Mouse (Mus musculus): ENCODE results near the gene Ddc.
A peak's percentile ranks its signal among the peaks of the same experiment; 100 is the strongest.

The Ddc gene

DNA sequence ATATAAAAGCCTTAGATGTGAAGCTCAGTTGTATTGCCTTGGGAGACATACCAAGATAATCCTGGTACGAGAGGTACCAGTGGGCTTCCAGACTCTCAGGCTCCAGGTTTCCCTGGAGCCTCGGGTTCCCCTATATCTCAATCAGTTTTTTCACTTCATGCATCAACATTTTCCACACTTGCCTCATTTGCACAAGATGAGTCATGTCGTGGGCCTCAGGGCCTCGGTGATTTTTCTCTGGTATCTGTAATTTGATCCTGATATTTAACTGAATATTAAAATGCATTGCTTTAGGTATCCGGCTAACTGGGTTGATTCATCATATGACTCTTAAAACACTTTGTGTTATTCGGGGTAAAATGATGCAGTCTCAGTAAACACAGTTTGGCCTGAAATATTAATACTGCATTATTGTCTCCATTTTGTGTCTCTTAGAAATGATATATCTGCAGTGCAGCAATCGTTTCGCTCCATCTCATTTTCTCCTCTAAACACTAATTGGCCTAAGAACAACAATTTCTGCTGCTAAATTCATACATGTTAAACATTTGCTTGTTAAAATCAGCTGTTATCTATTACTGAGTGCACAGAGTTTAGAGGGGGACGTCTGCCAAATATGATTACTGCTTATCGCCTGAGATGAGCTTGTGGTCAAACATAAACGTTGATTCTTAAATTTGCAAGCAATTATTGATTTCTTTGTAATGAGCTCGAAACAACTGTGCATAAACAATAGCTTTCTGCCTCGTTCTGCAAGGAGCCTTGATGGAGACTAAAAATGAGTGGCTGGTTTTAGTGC lies 48.2 kb downstream of the Ddc start:
- DNase-seq (ENCODE audit: low read depth, low spot score), result no peak

DNA sequence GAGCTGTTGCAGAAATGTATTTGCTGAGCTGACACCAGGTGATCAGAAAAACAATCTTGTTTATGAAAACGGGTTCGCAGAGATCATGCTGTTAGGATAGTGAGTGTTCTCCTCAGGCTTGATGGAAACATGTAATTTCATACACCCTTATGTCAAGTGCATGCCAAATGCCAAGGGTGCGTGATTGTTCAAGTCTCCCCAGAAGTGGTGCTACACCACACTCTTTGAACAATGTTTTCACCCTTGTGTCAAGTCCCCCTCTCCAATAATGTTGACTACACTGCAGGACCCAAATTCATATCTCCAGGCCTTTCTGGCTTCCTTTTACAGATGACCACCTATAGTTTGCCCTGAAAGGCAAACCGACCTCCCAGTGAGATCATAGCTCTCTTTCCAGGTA lies 49.5 kb downstream of the Ddc start:
- no peak for DNase-seq (ENCODE audit: low read depth, low spot score)

DNA sequence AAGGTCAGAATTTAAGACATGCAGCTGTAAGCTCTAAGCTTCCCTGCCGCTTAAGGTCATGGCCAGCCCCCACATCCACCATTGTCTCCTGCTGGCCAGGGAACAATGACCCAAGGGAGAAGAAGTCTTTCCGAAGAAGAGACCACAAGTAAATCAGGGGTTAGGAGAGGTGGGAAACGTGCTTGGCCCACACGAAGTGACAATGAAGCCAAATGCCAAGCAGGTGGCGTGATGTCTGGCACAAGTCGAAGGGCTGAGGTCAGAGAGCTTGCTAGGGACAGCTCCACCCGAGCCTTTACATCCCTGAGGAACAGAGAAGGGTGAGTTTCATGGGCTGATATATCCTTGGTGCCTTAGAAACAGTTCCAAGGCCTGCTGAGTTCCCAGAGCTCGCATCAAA lies 52.9 kb downstream of the Ddc start:
- no peak for DNase-seq (ENCODE audit: low read depth, low spot score)

DNA sequence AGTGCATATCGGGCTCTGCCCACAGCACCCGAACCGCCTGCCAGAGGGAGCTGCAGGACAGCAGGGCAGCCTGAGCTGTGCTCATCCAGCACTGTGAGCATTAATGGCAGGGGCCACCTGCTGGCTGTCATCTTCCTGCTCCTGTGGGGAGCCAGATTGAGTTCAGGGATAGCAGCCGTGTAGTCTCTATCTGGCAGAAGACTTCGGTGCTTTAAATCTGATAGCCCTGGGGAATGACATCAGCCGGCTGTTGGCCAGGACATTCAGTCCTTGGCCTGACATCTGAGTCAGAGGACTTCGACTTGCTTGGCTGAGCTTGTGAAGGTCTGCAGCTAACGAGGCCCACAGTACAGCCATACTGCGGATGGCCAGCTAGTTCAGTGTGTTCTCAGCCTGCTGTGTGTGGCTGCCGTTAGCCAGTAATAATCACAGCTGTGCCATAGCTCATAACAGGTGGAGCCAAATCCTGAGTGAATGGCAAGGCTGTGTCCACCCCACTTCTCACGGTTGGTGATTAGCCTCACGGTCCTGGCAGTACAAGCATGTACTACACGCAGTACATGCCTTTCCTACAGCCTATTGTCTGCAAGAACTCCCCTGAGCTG lies 53.5 kb downstream of the Ddc start:
- DNase-seq (ENCODE audit: low read depth, low spot score), result peak; percentile 50

DNA sequence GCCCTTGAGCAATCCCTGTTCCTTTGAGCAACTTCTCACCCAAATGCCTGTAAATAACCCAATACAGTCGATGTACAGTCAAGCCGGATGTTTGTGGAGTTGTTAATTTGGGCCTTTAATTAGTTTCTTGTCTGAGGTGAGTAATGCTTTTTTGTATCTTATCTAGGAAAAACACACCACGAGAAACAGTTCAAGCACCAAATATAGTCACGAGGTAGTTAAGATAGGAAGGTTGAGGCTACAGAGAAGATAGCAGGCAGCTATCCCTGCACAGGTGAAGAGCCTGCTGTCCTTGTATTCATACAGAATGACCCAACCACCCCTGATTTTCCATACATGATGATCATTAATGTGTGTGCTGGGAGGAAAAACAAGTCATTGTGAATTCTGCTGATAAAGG lies 56.4 kb downstream of the Ddc start:
- no peak for DNase-seq (ENCODE audit: low read depth, low spot score)

DNA sequence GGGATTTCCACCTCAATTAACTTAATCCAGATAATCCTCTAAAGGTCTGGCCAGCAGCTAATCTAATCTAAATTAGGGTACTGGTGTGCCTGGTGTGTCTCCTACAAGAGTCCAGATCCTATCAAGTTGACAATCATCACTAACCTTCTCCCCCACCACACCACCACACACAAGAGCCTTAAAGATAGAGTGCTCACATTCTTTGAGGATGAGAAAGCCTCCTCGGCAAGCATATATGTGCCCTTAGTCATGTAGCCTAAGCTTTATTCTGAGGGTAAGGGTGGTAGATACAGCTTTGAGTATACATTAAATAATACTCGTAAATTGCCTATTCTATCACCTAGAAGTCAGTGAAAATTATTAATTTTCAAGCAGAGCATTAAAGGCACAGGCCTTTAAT lies 57.2 kb downstream of the Ddc start:
- DNase-seq (ENCODE audit: low read depth, low spot score), result no peak

DNA sequence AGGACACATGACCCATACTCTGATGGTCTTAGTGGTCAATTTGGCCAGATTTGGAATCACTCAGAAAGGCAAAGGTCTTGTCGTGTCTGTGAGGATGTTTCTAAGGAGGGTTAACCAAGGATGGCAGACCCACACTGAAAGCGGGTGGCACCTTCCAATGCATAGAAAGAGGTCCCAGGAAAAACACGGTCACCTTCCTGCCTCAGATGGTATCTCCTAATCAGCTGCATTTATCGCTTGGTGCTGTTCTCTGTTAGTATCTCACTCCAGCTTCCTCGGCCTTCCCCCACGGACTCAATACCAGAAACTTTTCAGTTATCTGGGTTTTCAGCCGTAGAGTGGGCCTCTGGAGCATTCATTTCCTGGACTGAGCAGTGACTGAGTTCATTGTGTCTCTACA lies 58.1 kb downstream of the Ddc start:
- DNase-seq (ENCODE audit: low read depth, low spot score), result no peak

DNA sequence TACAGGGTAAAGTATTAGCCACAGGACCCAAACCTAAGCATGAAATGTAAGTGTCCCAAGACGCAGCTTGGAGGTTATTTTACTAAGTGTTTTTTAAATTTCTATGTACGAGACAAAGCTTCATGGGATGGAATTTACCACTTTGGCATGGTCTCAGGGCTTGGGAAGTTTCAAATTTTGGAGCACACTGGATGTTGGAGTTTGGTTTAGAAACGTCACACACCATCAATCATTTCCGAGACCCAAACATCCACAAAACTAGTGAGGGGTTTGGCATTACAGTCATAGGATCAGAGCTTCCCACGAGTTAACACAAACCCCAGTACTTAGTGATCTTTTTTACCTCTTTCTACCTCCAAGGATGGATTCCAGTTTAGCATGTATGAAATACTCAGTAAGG lies 60.6 kb downstream of the Ddc start:
- DNase-seq (ENCODE audit: low read depth, low spot score), result no peak

DNA sequence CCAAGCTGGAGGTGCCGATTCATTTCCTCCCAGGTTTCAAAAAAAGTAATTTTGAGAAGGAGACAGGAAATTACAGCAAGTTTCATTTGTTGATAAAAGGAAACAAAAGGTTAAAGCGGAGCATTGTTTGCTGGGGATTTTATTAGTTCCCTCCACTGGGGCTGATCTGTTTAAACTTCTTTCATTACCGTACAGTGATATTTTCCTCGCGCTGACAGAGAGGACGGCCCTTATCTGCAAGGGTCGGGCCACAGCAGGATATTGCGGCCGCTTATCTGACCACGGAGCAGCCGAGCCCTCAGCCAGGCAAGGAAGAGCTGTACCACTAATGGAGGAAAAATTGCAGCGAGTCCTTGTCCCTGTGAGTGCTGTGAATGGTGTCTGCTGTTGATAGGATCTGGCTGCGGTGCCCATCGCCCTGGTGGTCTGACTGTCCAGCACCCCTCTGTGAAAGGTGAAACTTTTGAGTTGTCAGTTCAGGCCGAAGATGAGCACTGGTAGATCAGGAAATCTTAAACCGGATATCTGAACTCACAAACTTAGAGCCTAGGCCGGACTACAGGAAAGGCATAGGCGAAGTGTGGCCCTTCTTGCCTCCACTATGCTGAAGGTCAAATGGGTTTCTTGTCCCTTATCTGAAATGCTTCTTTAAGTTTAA lies 61.1 kb downstream of the Ddc start:
- no peak for DNase-seq (ENCODE audit: low read depth, low spot score)

DNA sequence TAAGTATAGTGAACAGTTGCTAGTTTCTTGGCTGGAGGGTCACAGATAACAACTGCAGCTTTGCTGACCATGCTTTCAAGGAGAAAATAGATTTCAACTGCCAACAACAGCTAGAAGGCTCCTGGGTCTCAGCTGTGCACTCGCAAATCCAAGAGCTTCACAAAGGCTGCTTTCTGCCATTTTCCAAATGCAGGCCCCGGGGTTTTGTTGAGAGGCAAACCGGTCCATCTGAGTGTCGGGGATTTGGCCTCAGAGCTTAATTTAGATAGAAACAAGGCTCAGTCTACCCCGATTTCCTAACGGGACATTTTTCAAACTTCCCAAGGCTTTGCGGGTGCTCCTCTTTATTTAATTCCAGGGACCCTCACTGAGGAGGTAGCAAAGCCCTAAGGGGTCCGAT lies 61.7 kb downstream of the Ddc start:
- DNase-seq (ENCODE audit: low read depth, low spot score), result no peak

DNA sequence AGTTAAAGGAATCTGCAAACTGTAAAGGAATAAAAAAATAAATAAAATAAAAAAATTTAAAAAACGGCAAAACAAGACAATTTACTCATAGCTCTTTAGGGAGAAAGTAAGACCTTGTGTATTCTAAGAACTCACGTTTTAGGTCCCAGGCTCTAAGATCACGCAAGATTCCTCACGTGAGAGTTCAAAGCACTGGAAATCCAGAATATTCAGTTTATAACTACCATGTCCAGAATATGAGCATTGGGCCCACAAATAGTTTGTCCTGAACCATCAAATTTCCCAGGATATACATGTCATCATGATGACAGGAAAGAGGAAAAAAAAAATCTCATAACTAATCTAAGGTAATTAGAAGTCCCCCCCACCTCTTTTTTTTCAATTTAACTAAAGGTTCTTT lies 62.2 kb downstream of the Ddc start:
- no peak for DNase-seq (ENCODE audit: low read depth, low spot score)

DNA sequence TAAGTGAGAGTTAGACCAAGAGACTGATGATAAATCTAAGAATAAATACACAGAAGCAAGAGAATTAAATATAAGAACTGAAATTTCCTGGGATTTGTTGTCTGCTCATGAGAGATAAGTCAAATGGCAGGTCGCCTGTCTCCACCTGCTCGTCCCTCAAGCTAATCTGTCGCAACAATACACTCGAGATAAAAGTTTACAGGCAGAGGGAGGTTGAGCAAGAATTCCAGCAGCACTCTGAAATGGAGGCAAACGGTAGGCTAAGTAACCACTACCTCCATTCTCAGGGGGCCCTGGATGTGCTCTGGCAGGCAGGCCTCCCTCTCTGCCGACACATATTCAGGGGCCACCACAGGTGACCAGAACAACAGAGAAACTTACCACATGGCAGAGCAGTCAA lies 62.6 kb downstream of the Ddc start:
- DNase-seq (ENCODE audit: low read depth, low spot score), result no peak

DNA sequence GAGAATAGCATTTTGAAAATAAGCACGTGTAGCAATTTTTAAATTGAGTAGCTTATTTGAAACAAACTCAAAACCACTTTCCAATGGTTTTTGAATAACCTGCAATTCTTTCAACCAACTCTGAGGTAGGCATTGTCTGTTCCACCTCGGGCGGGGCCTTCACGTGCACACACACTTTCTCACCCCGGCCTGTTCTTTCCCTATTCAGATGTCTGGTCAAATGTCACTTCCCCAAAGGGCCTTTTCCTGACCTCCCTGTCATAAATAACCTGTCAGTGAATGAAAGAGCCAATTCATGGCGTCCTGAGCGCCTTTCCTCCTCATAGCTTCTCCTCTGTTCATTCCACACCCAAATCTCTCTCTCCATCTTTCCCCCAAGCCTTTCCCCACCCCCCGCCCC lies 64.8 kb downstream of the Ddc start:
- DNase-seq (ENCODE audit: low read depth, low spot score), result peak; percentile 40

DNA sequence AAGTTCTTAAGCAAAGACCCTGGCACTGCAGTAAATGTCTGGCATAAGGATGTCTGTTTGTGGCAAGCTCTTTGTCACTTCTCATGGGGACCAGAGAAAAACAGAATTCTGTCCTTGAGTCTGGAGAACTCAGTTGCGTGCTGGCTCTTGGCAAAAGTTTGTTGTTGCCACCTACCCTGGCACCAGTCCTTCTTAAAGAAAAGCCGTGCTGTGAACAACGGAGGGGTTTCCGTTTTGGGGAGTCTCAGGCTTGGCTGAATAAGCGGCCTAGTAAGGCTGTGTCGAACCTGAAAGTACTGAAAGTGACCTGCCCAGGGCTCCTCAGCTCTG lies 65.2 kb downstream of the Ddc start:
- DNase-seq (ENCODE audit: low read depth, low spot score), result no peak

DNA sequence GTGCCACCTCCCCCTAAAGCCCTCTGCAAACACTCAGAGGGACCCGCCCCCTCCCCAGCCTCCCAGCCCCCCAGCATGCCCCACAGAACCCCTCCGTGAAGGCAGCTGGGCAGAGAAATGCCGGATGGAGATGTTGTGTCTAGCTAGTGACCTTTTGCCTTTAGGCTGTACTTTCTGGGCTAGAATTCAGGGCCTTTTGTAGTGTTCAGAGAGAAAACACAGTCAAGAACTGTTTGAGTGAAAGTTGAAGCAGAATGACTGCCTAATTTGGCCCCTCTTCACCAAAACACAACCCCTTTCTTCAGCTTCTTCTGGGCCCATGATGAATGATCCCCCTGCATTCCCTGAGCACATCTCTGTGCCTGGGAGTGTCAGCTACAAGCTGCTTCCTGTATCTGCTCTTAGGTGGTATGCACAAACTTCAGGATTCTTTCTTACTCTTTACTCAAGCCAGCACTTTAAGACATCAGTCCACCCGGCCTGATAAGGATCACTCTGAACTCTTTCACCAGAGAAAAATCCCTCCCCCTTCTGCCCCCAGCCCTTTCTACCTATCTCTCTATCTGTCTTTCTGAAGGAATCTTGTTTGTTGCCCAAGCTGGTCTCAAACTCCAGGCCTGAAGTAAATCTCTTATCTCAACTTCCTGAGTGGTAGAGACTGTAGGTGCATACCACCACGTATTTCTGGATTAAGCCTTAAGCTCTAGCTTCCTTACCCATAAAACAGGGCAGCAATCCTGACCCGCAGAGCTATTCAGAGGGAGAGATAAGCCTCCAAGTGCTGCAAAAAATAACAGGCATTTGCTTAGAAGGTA lies 65.8 kb downstream of the Ddc start:
- DNase-seq (ENCODE audit: low read depth, low spot score), result peak; percentile 26

DNA sequence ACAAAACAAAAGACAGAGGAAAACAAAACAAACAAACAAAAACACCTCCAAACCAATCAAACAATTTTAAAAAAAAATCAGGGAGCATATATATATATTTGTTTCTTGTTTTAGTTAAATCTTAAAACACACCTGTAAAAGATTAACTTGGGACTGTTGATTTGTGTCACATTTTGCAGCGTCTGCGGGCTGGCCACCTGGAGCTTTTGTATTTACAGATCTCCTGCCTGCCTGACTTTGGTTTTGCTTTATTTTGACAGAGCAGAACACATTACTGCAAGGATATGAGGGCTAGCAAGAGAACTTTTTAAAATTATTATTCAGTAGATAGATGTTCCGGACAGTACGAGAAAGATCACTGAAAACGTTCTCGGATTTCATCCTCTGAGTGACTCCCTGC lies 66.4 kb downstream of the Ddc start:
- no peak for DNase-seq (ENCODE audit: low read depth, low spot score)

DNA sequence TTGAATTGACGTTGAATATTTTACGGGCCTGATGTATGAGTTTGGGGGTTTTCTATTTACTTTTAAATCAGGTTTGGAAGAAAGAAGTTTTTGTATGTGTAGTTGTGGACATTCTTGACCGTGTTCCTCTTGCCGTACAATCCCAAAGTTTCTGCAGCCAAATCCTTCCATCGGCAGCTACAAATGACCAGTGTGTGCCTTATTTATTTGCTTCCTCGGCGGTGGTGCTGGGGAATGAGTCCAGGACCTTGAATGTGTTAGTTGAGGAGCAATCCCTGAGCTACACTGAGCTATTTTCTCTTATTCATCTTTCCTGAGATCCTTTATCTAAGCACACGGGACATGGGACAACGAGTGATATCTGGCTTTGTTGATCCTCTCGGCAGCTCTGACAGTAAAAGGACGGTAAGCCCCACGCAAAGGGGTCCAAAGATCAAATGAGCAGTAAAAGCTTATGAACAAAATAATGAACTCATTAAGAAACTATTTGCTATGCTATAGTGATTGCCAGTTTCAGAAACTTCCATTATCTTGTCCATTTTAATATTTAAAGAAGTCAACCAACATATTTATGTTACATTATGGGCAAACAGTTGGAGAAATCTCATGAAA lies 67.0 kb downstream of the Ddc start:
- no peak for DNase-seq (ENCODE audit: low read depth, low spot score)

DNA sequence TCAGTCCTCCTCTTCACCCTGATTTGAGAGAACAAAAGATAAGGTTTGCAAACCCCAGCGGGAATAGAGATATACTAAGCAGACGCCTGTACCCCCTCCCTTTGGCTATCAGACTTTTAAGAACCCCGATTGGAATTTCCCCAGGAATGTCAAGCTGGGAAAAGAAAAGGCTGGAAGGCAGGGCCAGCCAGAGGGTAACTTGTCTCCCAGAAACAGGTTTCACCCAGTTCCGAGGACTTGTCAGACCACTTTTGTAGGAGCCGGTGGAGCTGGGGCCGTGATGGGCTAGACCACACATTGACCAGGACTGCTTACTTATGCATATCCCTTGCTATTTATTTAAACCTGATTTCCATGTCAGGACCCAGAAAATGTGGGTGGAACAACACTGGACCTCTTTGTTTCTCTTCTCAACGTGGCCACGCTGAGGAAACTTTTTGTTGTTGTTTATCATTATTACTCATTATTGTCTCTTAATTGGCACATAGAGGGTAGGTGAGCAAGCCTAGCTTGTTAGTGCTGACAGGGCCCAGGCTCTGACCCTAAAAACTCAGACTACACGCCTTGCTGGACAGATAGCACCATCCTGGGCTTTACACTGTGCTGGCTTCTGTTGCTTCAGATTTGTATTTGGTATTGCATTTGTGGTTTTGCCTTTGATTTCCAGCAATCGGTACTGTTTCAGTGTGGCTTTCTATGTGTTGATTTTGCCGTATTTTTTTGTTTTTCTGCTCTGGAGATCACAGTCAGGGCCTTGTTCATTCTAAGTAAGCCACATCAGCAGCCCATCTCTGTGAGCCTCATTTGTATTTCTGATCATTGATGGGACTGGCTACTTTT lies 68.6 kb downstream of the Ddc start:
- DNase-seq (ENCODE audit: low read depth, low spot score), result peak; percentile 88

DNA sequence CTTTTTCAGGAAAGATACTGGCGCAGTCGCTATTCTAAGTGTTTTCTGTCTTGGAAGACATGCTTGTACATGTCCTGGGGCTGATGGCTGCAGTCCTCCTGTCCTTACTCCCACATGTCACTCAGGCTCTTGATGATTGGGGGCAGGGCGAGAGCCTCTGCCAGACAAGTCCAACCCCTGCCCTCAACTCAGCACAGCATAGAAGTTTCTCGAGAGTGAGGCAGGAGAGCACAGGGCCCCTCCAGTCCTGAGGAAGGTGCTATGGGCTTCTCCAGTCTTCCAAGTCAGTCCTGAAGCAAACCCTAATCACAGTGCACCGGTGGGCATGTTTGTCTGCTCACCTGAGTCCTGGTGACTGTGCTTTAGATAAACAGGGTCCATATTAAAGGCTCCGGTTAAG lies 69.2 kb downstream of the Ddc start:
- peak; percentile 84 for DNase-seq (ENCODE audit: low read depth, low spot score)

DNA sequence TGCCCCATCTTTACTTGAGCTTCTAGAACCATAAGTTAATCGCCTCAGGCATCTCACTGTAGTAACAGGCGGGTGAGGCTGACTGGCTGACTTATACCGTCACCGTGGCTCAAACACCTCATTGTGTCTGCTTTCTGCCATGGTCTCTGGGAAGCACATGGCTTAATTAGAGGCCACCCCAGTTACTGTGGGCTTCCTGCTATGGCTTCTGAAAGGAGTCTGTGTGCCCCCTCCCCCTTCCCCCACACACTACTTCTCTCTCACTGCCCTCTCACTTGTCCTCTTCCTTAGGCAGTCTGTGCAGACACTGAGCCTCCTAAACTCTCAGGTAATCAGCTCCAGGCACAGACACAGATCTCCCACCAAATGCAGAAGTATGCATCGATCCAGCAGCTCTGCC lies 69.7 kb downstream of the Ddc start:
- peak; percentile 34 for DNase-seq (ENCODE audit: low read depth, low spot score)

DNA sequence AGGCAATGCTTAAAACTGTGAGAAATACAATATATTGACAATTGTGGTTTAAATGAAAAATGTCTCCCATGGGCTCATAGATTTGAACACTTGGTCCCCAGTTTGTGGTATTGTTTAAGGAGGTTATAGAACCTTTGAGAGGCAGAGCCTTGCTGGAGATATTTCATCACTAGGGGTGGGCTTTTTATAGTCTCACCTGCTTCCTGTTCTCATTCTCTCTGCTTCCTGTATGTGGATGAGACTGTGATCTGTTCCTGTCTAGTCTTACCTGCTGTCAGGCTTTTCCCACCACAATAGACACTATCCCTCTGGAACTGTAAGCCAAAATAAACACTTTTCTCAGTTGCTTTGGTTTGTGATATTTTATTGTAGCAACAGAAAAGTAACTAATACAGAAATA lies 71.5 kb downstream of the Ddc start:
- no peak for DNase-seq (ENCODE audit: low read depth, low spot score)
